Mouse (Mus musculus) CH12.LX (cell line): Measurements from ENCODE around the gene Smc1b. TPM values are rescaled to one million over a fixed set of nuclear protein-coding genes. Genes with fewer than 3 reads are reported as not detected.

Experiments used
- DNase-seq: peaks from one replicate; pipeline ENCODE4 v3.0.0-alpha.2; 2013; ENCODE audit errors: extremely low read depth
- H3K27ac ChIP-seq: 2 replicates; pipeline ENCODE4 v1.5.1; 2012; ENCODE audit warnings: low read depth, mild to moderate bottlenecking, control low read depth, moderate library complexity; ENCODE audit not compliant: insufficient read depth
- H3K27me3 ChIP-seq: replicated peaks from 2 replicates; pipeline ENCODE3; 2012; ENCODE audit warnings: inconsistent platforms
- H3K36me3 ChIP-seq, 2 experiments: replicated peaks in 1 of 2; 2 replicates each; pipeline versions ENCODE3 to v1.6.1; 2012; ENCODE audit warnings: inconsistent platforms in 1 of 2, low read length in 1 of 2, mild to moderate bottlenecking in 1 of 2, mixed read lengths in 1 of 2, moderate library complexity in 1 of 2; ENCODE audit not compliant: control insufficient read depth in 1 of 2, insufficient read depth in 1 of 2
- H3K4me1 ChIP-seq, 2 experiments: 2 replicates each; pipeline ENCODE4 v1.6.1; 2012; ENCODE audit warnings: inconsistent platforms in 1 of 2, moderate library complexity in 1 of 2; ENCODE audit not compliant: insufficient read depth in 2 of 2, control insufficient read depth in 1 of 2
- H3K4me2 ChIP-seq: 2 replicates; pipeline ENCODE4 v1.6.1; 2012; ENCODE audit warnings: low read depth, mild to moderate bottlenecking, control low read depth; ENCODE audit not compliant: poor library complexity, insufficient read depth, severe bottlenecking
- H3K4me3 ChIP-seq, 3 experiments: fragments of 150-350 bp in 1 of 3; sonication (generic) in 1 of 3; replicated peaks in 1 of 3; 2 replicates each; pipeline versions ENCODE3 to v1.5.1; 2011 to 2012; ENCODE audit warnings: low read depth in 2 of 3, low read length in 2 of 3, mild to moderate bottlenecking in 2 of 3, moderate library complexity in 2 of 3, control low read depth in 1 of 3, improper control_type of control experiment in 1 of 3, inconsistent platforms in 1 of 3, mixed read lengths in 1 of 3; ENCODE audit not compliant: poor library complexity in 1 of 3
- H3K79me2 ChIP-seq: replicated peaks from 2 replicates; pipeline ENCODE4 v1.6.1; 2012; ENCODE audit warnings: mild to moderate bottlenecking, moderate library complexity; ENCODE audit not compliant: control insufficient read depth, poor library complexity, insufficient read depth, severe bottlenecking; ENCODE audit errors: extremely low read depth
- H3K9ac ChIP-seq: 2 replicates; pipeline ENCODE4 v1.6.1; 2012; ENCODE audit warnings: low read depth, mild to moderate bottlenecking, control low read depth, moderate library complexity; ENCODE audit not compliant: insufficient read depth
- H3K9me3 ChIP-seq: replicated peaks from 2 replicates; pipeline ENCODE3; 2012; ENCODE audit warnings: low read length, inconsistent platforms, mixed read lengths
- BHLHE40 ChIP-seq: IDR thresholded peaks from 2 replicates; pipeline ENCODE4 v1.6.1; 2011; ENCODE audit warnings: mild to moderate bottlenecking, low read depth, low read length, improper control_type of control experiment
- CHD2 ChIP-seq: IDR thresholded peaks from 2 replicates; pipeline ENCODE4 v1.6.1; 2011; ENCODE audit warnings: low read length, improper control_type of control experiment
- ETS1 ChIP-seq: conservative IDR thresholded peaks from 2 replicates; pipeline ENCODE4 v1.6.1; 2012; ENCODE audit warnings: low read depth, mild to moderate bottlenecking, inconsistent platforms, low read length, improper control_type of control experiment, moderate library complexity
- GABPA ChIP-seq: IDR thresholded peaks from 2 replicates; pipeline ENCODE4 v1.6.1; 2012; ENCODE audit warnings: low read depth, low read length, improper control_type of control experiment, inconsistent platforms; ENCODE audit not compliant: insufficient replicate concordance
- HCFC1 ChIP-seq: IDR thresholded peaks from 2 replicates; pipeline ENCODE4 v1.6.1; 2012; ENCODE audit warnings: low read depth, mild to moderate bottlenecking, inconsistent platforms, low read length, improper control_type of control experiment
- JUN ChIP-seq: IDR thresholded peaks from 2 replicates; pipeline ENCODE4 v1.6.1; 2011; ENCODE audit warnings: low read depth, mild to moderate bottlenecking, low read length, improper control_type of control experiment, moderate library complexity; ENCODE audit not compliant: insufficient read depth
- KAT2A ChIP-seq: IDR thresholded peaks from 2 replicates; pipeline ENCODE4 v1.6.1; 2012; ENCODE audit warnings: low read length, improper control_type of control experiment, inconsistent platforms; ENCODE audit not compliant: insufficient replicate concordance
- MAFK ChIP-seq: IDR thresholded peaks from 2 replicates; pipeline ENCODE4 v1.6.1; 2011; ENCODE audit warnings: low read length, improper control_type of control experiment; ENCODE audit not compliant: insufficient replicate concordance
- MAX ChIP-seq: IDR thresholded peaks from 2 replicates; pipeline ENCODE4 v1.6.1; 2011; ENCODE audit warnings: low read length, improper control_type of control experiment
- MAZ ChIP-seq: IDR thresholded peaks from 2 replicates; pipeline ENCODE4 v1.6.1; 2012; ENCODE audit warnings: low read depth, mild to moderate bottlenecking, inconsistent platforms, low read length, improper control_type of control experiment, moderate library complexity
- MEF2A ChIP-seq: IDR thresholded peaks from 2 replicates; pipeline ENCODE4 v1.6.1; 2014; ENCODE audit warnings: low read depth, mild to moderate bottlenecking, inconsistent platforms, low read length, improper control_type of control experiment, borderline replicate concordance
- RCOR1 ChIP-seq: conservative IDR thresholded peaks from 2 replicates; pipeline ENCODE4 v1.6.1; 2012; ENCODE audit warnings: low read depth, mild to moderate bottlenecking, inconsistent platforms, low read length, improper control_type of control experiment
- SIN3A ChIP-seq: IDR thresholded peaks from 2 replicates; pipeline ENCODE4 v1.6.1; 2012; ENCODE audit warnings: low read length, improper control_type of control experiment, inconsistent platforms
- SMC3 ChIP-seq: IDR thresholded peaks from 2 replicates; pipeline ENCODE4 v1.6.1; 2011; ENCODE audit warnings: low read depth, low read length, improper control_type of control experiment
- TBP ChIP-seq: conservative IDR thresholded peaks from 2 replicates; pipeline ENCODE4 v1.6.1; 2011; ENCODE audit warnings: low read depth, low read length, improper control_type of control experiment
- ZKSCAN1 ChIP-seq: IDR thresholded peaks from 2 replicates; pipeline ENCODE4 v1.6.1; 2012; ENCODE audit warnings: low read depth, inconsistent platforms, low read length, improper control_type of control experiment, borderline replicate concordance
- ZMIZ1 ChIP-seq: IDR thresholded peaks from 2 replicates; pipeline ENCODE4 v1.6.1; 2012; ENCODE audit warnings: low read depth, mild to moderate bottlenecking, inconsistent platforms, low read length, improper control_type of control experiment
- dilution Hi-C: fragments of 300-500 bp; cut with MboI; formaldehyde crosslinking; loops from 2 replicates; pipeline ENCODE4 v1.14.3; 2020; ENCODE audit warnings: low sequenced_read_pairs; ENCODE audit not compliant: extremely low pct_unique_long_range_greater_than_20kb, extremely low pct_ligation_motif_present
- in situ Hi-C: fragments of 300-500 bp; cut with MboI; formaldehyde crosslinking; loops from 3 replicates; pipeline ENCODE4 v1.14.3; 2019; ENCODE audit warnings: low sequenced_read_pairs, low pct_ligation_motif_present, low pct_unique_long_range_greater_than_20kb, mixed read lengths
- polyA plus RNA-seq: library from polyadenylated mRNA; unstranded; fragments of >175 nt; gene quantifications from 2 replicates; pipeline ENCODE4 v1.2.1, GENCODE M21; 2012; ENCODE audit warnings: low read depth; ENCODE audit not compliant: insufficient read length
- total RNA-seq, 2 experiments: library from RNA; depleted of rRNA; stranded (reverse); fragments of 300-350 nt in 1 of 2; fragments of >200 nt in 1 of 2; gene quantifications; 2 replicates each; pipeline ENCODE4 v1.2.3; 2012 to 2014

Smc1b gene
- total and polyA plus RNA-seq, 3 experiments: not detected

- in situ Hi-C loops (no loop called here), dilution Hi-C loops (no loop called here)
- Histone ChIP-seq H3K9me3 (peaks cover 10% of the 10 kb centered on the region), H3K79me2 (no peaks in the 10 kb centered on the region), H3K4me1 (no peaks in the 10 kb centered on the region), H3K9ac (no peak overlapping the region), H3K4me3 (no peak overlapping the region), H3K4me2 (no peak overlapping the region), H3K27me3 (peaks cover 92% of the 10 kb centered on the region), H3K36me3 (no peaks in the 10 kb centered on the region), H3K27ac (no peak overlapping the region)
- no peak for DNase-seq
- TF ChIP-seq ZKSCAN1: no peak
- no peak for TF ChIP-seq ETS1
- TF ChIP-seq GABPA: no peak
- TF ChIP-seq MAFK: no peak
- no peak for TF ChIP-seq HCFC1
- no peak for TF ChIP-seq MAZ
- TF ChIP-seq TBP: no peak
- no peak for TF ChIP-seq MEF2A
- no peak for TF ChIP-seq SIN3A
These were observed 29.7 kb upstream of the Smc1b start for GRCm38 (mm10) chr15:85161416-85161815.

GRCm38 (mm10) chr15:85156198-85156597, 24.4 kb upstream of the Smc1b start:
- Histone ChIP-seq H3K9me3 (peaks cover 10% of the 10 kb centered on the region), H3K36me3 (no peaks in the 10 kb centered on the region), H3K27ac (no peak overlapping the region), H3K9ac (no peak overlapping the region), H3K4me3 (no peak overlapping the region), H3K4me2 (no peak overlapping the region), H3K4me1 (peaks cover 0 to 3% of the 10 kb centered on the region in 2 experiments; a peak in 1 of 4 replicates), H3K79me2 (no peaks in the 10 kb centered on the region), H3K27me3 (peaks cover 86% of the 10 kb centered on the region)
- dilution Hi-C loops: no loop called here
- no peak for DNase-seq
- in situ Hi-C loops: no loop called here
- TF ChIP-seq SMC3: no peak
- no peak for TF ChIP-seq HCFC1
- TF ChIP-seq KAT2A: no peak
- no peak for TF ChIP-seq ZKSCAN1
- TF ChIP-seq MAX: no peak
- TF ChIP-seq ZMIZ1: no peak
- no peak for TF ChIP-seq CHD2
- TF ChIP-seq BHLHE40: no peak
- TF ChIP-seq RCOR1: no peak
- no peak for TF ChIP-seq JUN
